Mouse (Mus musculus): Measurements from ENCODE around the gene Fmo5. TPM values are rescaled to one million over a fixed set of nuclear protein-coding genes. Genes with fewer than 3 reads are reported as not detected.

Gene Fmo5
- 3.9 and 5.3 TPM in 2 replicates for polyA plus RNA-seq (2015; fragmentation: Nextera tagmentation; extraction: Ambion mirVana)

- peak; percentile 99 for ATAC-seq (ENCODE audit: low read depth)
- Histone ChIP-seq H3K36me3 (ENCODE audit: control insufficient read depth, insufficient read depth, low read length) (no peaks in the 10 kb centered on the region), H3K27me3 (ENCODE audit: control insufficient read depth, insufficient read depth, low read depth, low read length) (no peaks in the 10 kb centered on the region), H3K9ac (ENCODE audit: low read length) (peak within 1 kb of the TSS; percentile 69), H3K27ac (ENCODE audit: low read length) (peak within 1 kb of the TSS; percentile 55; the same call in 1 of the 2 replicates), H3K9me3 (ENCODE audit: control insufficient read depth, low read length) (no peaks in the 10 kb centered on the region), H3K4me3 (ENCODE audit: low read length) (peak within 1 kb of the TSS; percentile 65), H3K4me1 (replicated peaks; ENCODE audit: control insufficient read depth, insufficient read depth, low read length) (peaks cover 3% of the 10 kb centered on the region; the same call in 1 of the 2 replicates), H3K4me2 (ENCODE audit: low read depth, low read length) (peak within 1 kb of the TSS; percentile 76)
- WGBS, result under 1% methylated on average over 18 of the region's 18 CpGs
These were observed at the start of gene Fmo5 for GRCm38 (mm10) chr3:97628391-97629001. TSS of gene Fmo5 (plus strand) at chr3:97628804.

- H3K27ac ChIP-seq (ENCODE audit: low read length), result no peak overlapping the region
- H3K27me3 ChIP-seq (ENCODE audit: control insufficient read depth, insufficient read depth, low read depth, low read length), result no peaks in the 10 kb centered on the region
- H3K36me3 ChIP-seq (ENCODE audit: control insufficient read depth, insufficient read depth, low read length), result no peaks in the 10 kb centered on the region; the same call in 1 of the 2 replicates
- no peaks in the 10 kb centered on the region for H3K9me3 ChIP-seq (ENCODE audit: control insufficient read depth, low read length)
- H3K9ac ChIP-seq (ENCODE audit: low read length), result no peak overlapping the region
- WGBS, result 49% methylated on average over 18 of the region's 18 CpGs
- H3K4me2 ChIP-seq (ENCODE audit: low read depth, low read length), result no peak overlapping the region
- no peak overlapping the region for H3K4me3 ChIP-seq (ENCODE audit: low read length)
- no peaks in the 10 kb centered on the region for H3K4me1 ChIP-seq (replicated peaks; ENCODE audit: control insufficient read depth, insufficient read depth, low read length)
- peak; percentile 72 for ATAC-seq (ENCODE audit: low read depth)
These were observed 43.0 kb upstream of the Fmo5 start for GRCm38 (mm10) chr3:97585383-97586160.

GRCm38 (mm10) chr3:97587656-97588055 is 40.9 kb upstream of the Fmo5 start:
- ATAC-seq (ENCODE audit: low read depth), result 0 out of 2 replicates have a peak, but pooled peaks have one; percentile 17

GRCm38 (mm10) chr3:97590699-97591098 is 37.9 kb upstream of the Fmo5 start:
- no peak overlapping the region for H3K4me3 ChIP-seq (ENCODE audit: low read length)
- no peaks in the 10 kb centered on the region for H3K4me1 ChIP-seq (replicated peaks; ENCODE audit: control insufficient read depth, insufficient read depth, low read length)
- H3K36me3 ChIP-seq (ENCODE audit: control insufficient read depth, insufficient read depth, low read length), result no peaks in the 10 kb centered on the region; the same call in 1 of the 2 replicates
- no peak for ATAC-seq (ENCODE audit: low read depth)
- H3K27me3 ChIP-seq (ENCODE audit: control insufficient read depth, insufficient read depth, low read depth, low read length), result no peaks in the 10 kb centered on the region
- WGBS, result 62% methylated on average over 8 of the region's 8 CpGs
- no peaks in the 10 kb centered on the region for H3K9me3 ChIP-seq (ENCODE audit: control insufficient read depth, low read length)
- no peak overlapping the region for H3K9ac ChIP-seq (ENCODE audit: low read length)
- H3K4me2 ChIP-seq (ENCODE audit: low read depth, low read length), result no peak overlapping the region
- H3K27ac ChIP-seq (ENCODE audit: low read length), result no peak overlapping the region

More at GRCm38 (mm10) chr3:97587656-97588055, 40.9 kb upstream of the Fmo5 start:
- no peaks in the 10 kb centered on the region for H3K9me3 ChIP-seq (ENCODE audit: control insufficient read depth, low read length)
- no peak overlapping the region for H3K27ac ChIP-seq (ENCODE audit: low read length)
- H3K4me3 ChIP-seq (ENCODE audit: low read length), result no peak overlapping the region
- WGBS, result 56% methylated on average over 9 of the region's 9 CpGs
- no peak overlapping the region for H3K4me2 ChIP-seq (ENCODE audit: low read depth, low read length)
- H3K27me3 ChIP-seq (ENCODE audit: control insufficient read depth, insufficient read depth, low read depth, low read length), result no peaks in the 10 kb centered on the region
- H3K9ac ChIP-seq (ENCODE audit: low read length), result no peak overlapping the region
- no peaks in the 10 kb centered on the region; the same call in 1 of the 2 replicates for H3K36me3 ChIP-seq (ENCODE audit: control insufficient read depth, insufficient read depth, low read length)
- H3K4me1 ChIP-seq (replicated peaks; ENCODE audit: control insufficient read depth, insufficient read depth, low read length), result no peaks in the 10 kb centered on the region

- H3K4me1 ChIP-seq (replicated peaks; ENCODE audit: control insufficient read depth, insufficient read depth, low read length), result peaks cover 3% of the 10 kb centered on the region; the same call in 1 of the 2 replicates
- ATAC-seq (ENCODE audit: low read depth), result no peak
- H3K4me2 ChIP-seq (ENCODE audit: low read depth, low read length), result no peak overlapping the region
- no peak overlapping the region for H3K9ac ChIP-seq (ENCODE audit: low read length)
- H3K36me3 ChIP-seq (ENCODE audit: control insufficient read depth, insufficient read depth, low read length), result no peaks in the 10 kb centered on the region; the same call in 1 of the 2 replicates
- H3K27me3 ChIP-seq (ENCODE audit: control insufficient read depth, insufficient read depth, low read depth, low read length), result no peaks in the 10 kb centered on the region
- 91% methylated on average over 5 of the region's 5 CpGs for WGBS
- H3K4me3 ChIP-seq (ENCODE audit: low read length), result no peak overlapping the region
- no peaks in the 10 kb centered on the region for H3K9me3 ChIP-seq (ENCODE audit: control insufficient read depth, low read length)
- no peak overlapping the region for H3K27ac ChIP-seq (ENCODE audit: low read length)
These were observed 35.5 kb upstream of the Fmo5 start for GRCm38 (mm10) chr3:97593089-97593488.

- H3K4me1 ChIP-seq (replicated peaks; ENCODE audit: control insufficient read depth, insufficient read depth, low read length), result peaks cover 3% of the 10 kb centered on the region; the same call in 1 of the 2 replicates
- no peaks in the 10 kb centered on the region; the same call in 1 of the 2 replicates for H3K36me3 ChIP-seq (ENCODE audit: control insufficient read depth, insufficient read depth, low read length)
- H3K27me3 ChIP-seq (ENCODE audit: control insufficient read depth, insufficient read depth, low read depth, low read length), result no peaks in the 10 kb centered on the region
- H3K9ac ChIP-seq (ENCODE audit: low read length), result no peak overlapping the region
- WGBS, result 66% methylated on average over 13 of the region's 13 CpGs
- H3K27ac ChIP-seq (ENCODE audit: low read length), result no peak overlapping the region
- H3K4me2 ChIP-seq (ENCODE audit: low read depth, low read length), result no peak overlapping the region
- H3K4me3 ChIP-seq (ENCODE audit: low read length), result no peak overlapping the region
- no peak for ATAC-seq (ENCODE audit: low read depth)
- H3K9me3 ChIP-seq (ENCODE audit: control insufficient read depth, low read length), result no peaks in the 10 kb centered on the region
These were observed 34.5 kb upstream of the Fmo5 start for GRCm38 (mm10) chr3:97594140-97594539.

- Histone ChIP-seq H3K27me3 (ENCODE audit: control insufficient read depth, insufficient read depth, low read depth, low read length) (no peaks in the 10 kb centered on the region), H3K4me3 (ENCODE audit: low read length) (no peak overlapping the region), H3K9ac (ENCODE audit: low read length) (no peak overlapping the region), H3K4me2 (ENCODE audit: low read depth, low read length) (no peak overlapping the region), H3K9me3 (ENCODE audit: control insufficient read depth, low read length) (no peaks in the 10 kb centered on the region), H3K36me3 (ENCODE audit: control insufficient read depth, insufficient read depth, low read length) (peaks cover 3% of the 10 kb centered on the region), H3K4me1 (replicated peaks; ENCODE audit: control insufficient read depth, insufficient read depth, low read length) (peaks cover 3% of the 10 kb centered on the region; the same call in 1 of the 2 replicates), H3K27ac (ENCODE audit: low read length) (peak overlapping the region; percentile 50; the same call in 1 of the 2 replicates)
- WGBS, result 49% methylated on average over 6 of the region's 6 CpGs
- peak; percentile 79 for ATAC-seq (ENCODE audit: low read depth)
These were observed 33.5 kb upstream of the Fmo5 start for GRCm38 (mm10) chr3:97595066-97595465.

GRCm38 (mm10) chr3:97596796-97597195 is 31.8 kb upstream of the Fmo5 start:
- H3K27ac ChIP-seq (ENCODE audit: low read length), result no peak overlapping the region
- ATAC-seq (ENCODE audit: low read depth), result no peak
- H3K4me3 ChIP-seq (ENCODE audit: low read length), result no peak overlapping the region
- H3K9ac ChIP-seq (ENCODE audit: low read length), result no peak overlapping the region
- H3K4me1 ChIP-seq (replicated peaks; ENCODE audit: control insufficient read depth, insufficient read depth, low read length), result peaks cover 3% of the 10 kb centered on the region; the same call in 1 of the 2 replicates
- 43% methylated on average over 8 of the region's 8 CpGs for WGBS
- H3K27me3 ChIP-seq (ENCODE audit: control insufficient read depth, insufficient read depth, low read depth, low read length), result no peaks in the 10 kb centered on the region
- no peak overlapping the region for H3K4me2 ChIP-seq (ENCODE audit: low read depth, low read length)
- no peaks in the 10 kb centered on the region for H3K9me3 ChIP-seq (ENCODE audit: control insufficient read depth, low read length)
- peaks cover 10% of the 10 kb centered on the region for H3K36me3 ChIP-seq (ENCODE audit: control insufficient read depth, insufficient read depth, low read length)
